Mouse (Mus musculus) effector memory CD4-positive, alpha-beta T cell, adult 5 months (primary cell): ENCODE data around the gene Fam120c. TPM values are rescaled to one million over a fixed set of nuclear protein-coding genes. Genes with fewer than 3 reads are reported as not detected.

ENCODE experiments used
- polyA plus RNA-seq: library from polyadenylated mRNA; unstranded; fragments of 100-300 nt; shearing (Covaris generic); gene quantifications from one replicate; pipeline ENCODE4 v1.2.1, GENCODE M21; 2017

The Fam120c gene
- 5.1 TPM for polyA plus RNA-seq

DNA sequence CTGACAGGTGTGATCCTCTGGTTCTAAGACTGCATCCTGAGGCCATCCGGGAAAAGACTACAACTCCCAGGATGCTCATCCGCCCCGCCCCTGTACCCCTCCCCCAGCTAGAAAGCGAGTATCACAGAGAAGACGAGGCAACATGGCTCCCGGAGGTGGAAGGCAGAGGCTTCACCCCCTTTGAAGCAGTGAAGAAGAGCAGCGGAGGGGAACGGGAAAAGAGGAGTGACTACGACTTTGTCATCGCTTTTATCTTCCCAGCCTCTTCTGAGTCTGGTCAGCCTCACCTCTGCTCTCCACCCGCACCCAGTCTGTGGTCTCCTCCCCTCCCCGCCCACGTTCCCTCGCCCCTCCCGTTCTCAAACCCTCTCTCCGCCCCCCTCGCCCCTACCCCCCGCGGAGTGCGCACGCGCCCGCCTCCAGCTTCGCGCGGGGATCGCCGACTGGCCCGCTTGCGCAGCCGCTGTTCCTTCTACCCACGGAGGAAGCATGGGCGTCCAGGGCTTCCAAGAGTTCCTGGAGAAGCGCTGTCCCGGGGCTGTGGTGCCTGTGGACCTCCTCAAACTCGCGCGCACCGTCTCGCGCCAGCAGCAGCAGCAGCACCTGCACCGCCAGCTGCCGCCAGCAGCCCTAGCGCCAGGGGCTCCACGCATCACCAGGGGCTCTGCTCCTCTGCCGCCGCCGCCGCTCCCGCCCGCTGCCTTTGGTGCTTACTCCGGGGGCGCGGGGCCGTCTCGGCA is at the start of gene Fam120c:
Fam120c (plus strand) TSS at position 415 of the 740 bp plus-strand sequence.

GRCm38 (mm10) chrX:151520458-151521322 is 176.7 kb downstream of the Fam120c start, which contains the start of gene Phf8:
Gene Phf8 (plus strand): TSS chrX:151520672.

Other genes with a start within 250 kb of the Fam120c start
- gene Tsr2, start 247.6 kb upstream of the Fam120c start, polyA plus RNA-seq: 34.7 TPM
- not detected for gene Wnk3, start 146.1 kb upstream of the Fam120c start, polyA plus RNA-seq
- 49.5 TPM for gene Phf8, start 176.5 kb downstream of the Fam120c start, polyA plus RNA-seq